Mouse (Mus musculus) thymus, postnatal 10 days (tissue): ENCODE data around the gene Brd7.

Experiments used
- DNase-seq, 2 experiments: peaks; one replicate each; pipeline ENCODE4 v3.0.0; 2021; ENCODE audit warnings: low spot score in 2 of 2

The Brd7 gene

GRCm38 (mm10) chr8:88357226-88357933, 4.6 kb downstream of the Brd7 start:
- DNase-seq: no peak

- DNase-seq: no peak
These were observed 12.9 kb downstream of the Brd7 start for GRCm38 (mm10) chr8:88349046-88349445.

DNA sequence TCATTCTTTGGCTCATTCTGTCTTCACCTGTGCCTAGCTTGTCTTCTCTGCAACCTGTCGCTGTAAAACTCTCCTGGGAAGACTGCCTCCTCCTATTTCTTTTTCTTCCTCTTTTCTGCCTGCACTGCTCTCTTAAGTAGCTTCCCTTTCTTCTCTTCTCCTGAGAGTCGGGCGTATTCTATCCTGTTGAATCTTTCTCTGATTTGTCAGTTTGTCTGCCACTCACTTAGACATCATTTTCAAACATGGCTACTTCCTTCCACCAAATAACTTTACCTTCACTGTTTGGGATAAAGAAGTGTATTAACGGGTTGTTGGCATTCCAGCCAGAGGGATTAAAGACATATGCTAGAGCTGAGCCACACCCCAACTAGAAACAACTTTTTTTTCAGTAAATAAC, 20.0 kb downstream of the Brd7 start:
- no peak for DNase-seq

DNA sequence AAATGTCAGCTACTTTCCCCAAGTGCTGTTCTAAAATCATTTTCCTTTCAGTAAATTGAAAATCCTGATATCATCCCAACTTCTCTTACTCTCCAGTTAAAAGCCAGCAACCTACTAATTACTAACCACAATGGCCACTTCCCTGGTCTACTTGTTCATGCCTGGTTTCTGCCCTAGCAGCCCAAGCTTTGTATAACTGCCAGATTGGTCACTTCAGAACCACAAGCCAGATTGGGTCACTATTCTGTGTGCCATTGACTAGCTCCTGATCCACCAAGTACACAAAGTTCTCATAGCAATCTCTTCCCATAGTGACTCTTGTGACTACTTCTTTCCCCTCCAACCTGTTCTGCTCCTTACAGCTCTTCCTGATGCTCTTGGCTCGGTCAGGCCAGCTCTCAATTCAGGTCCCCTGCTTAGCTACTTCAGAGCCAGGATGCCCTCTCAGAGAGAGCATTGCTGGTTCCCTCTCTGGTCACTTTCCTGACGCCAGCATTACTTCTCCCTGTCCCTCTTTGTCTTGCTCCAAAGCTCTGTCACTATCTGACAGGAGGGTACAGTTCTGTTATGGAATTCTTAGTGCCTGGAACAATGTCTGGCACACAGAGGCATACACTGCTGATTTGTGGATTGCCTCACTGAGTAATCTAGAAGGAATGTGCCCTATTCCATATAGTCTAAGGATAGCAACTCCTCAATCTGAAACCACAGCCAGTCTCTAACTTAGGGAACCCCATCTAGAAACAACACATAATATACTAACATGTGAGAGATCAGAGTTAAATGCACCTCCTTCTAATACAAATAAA, 21.9 kb downstream of the Brd7 start:
- DNase-seq: no peak

DNA sequence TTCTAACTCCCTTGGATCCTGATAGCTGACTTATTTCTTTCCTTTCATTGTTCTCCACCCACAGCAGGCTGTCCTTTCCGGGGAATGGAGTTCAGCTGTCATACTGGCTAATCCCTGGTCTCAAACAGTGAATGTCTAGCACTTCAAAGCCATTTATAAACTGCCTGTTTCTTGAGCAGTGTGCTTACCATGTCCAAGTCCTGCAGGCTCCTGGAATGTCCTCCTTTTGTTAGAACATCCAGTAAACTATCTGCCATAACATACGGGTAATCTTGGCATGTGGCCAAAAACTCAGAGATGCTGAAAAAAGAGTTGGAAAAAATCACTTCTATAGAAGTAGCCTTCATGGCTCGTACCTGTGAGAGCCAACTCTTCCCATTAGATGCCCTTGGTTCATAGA, 22.8 kb downstream of the Brd7 start:
- DNase-seq: no peak

GRCm38 (mm10) chr8:88334975-88335374, 27.0 kb downstream of the Brd7 start:
- DNase-seq: no peak

- DNase-seq: no peak
These were observed 27.6 kb downstream of the Brd7 start for GRCm38 (mm10) chr8:88334384-88334783.

GRCm38 (mm10) chr8:88330816-88331215, 31.2 kb downstream of the Brd7 start:
- no peak for DNase-seq

- DNase-seq: no peak
These were observed 33.3 kb downstream of the Brd7 start for GRCm38 (mm10) chr8:88328689-88329088.

DNA sequence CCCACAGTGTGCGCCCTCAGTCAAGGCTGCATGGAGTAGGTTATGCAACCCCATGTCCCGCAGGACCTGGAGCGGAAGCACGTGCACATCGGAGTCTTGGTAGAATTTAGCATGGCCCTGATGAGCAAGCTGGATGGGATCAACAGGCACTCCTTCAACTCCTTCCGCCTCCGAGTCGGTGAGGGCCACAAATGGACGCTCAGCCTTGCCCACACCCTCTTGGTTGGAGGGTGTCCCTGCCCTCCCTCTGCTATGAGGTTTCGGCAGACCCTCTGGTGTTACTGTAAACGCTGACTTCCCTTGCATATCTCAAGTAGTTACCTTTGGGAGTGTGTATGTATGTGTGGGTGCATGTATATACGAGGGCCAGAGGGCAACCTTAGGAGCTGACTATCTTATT, 35.7 kb downstream of the Brd7 start:
- no peak for DNase-seq

GRCm38 (mm10) chr8:88325795-88326194, 36.2 kb downstream of the Brd7 start:
- no peak for DNase-seq

DNA sequence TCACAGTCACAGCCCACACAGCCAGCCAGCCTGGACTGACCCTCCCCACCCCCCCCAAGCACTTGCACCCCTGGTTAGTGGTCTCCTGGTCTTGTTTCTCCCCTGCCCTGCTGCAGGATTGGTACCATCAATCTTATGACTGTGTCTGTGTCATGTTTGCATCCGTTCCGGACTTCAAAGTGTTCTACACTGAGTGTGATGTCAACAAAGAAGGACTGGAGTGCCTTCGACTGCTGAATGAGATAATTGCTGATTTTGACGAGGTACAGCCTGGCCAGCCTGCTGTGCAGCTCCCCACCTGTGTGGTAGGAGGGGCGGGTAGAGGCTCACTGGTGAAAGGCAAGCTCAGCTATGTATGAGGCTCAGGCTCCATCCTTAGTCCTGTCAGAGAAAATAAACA, 36.7 kb downstream of the Brd7 start:
- DNase-seq: no peak

- DNase-seq: no peak
These were observed 37.2 kb downstream of the Brd7 start for GRCm38 (mm10) chr8:88324760-88325159.

DNA sequence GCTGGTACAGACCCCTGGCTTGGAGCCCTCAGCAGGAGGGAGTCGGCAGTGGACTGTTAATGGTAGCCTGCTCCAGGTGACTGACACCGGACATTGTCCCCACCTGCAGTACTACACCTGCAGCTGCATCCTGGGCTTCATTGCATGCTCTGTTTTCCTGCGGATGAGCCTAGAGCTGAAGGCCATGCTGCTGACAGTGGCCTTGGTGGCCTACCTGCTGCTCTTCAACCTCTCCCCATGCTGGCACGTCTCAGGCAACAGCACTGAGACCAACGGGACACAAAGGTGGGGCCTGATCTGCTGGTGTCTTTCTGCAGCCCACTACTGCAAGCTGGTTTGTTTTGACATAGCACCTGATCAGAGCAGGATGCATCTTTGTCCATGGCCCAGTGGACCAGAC, 38.5 kb downstream of the Brd7 start:
- DNase-seq: no peak

DNA sequence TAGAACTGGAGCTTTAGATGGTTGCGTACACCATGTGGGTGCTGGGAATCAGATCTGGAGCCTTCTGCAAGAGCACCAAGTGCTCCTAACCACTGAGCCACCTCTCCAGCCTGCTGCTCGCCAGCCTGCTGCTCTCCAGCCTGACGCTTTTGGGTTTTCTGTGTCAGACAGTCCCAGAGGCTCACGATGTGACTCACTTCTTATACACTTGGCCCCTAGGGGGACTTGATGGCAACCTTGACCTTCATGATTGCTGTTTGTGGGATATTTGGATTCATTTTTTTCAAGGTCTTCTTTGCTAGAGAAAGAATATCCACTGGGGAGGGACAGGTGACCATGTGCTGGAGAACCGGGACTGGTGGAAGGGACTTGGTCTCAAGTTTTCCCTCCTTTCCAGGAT, 40.6 kb downstream of the Brd7 start:
- no peak for DNase-seq

DNA sequence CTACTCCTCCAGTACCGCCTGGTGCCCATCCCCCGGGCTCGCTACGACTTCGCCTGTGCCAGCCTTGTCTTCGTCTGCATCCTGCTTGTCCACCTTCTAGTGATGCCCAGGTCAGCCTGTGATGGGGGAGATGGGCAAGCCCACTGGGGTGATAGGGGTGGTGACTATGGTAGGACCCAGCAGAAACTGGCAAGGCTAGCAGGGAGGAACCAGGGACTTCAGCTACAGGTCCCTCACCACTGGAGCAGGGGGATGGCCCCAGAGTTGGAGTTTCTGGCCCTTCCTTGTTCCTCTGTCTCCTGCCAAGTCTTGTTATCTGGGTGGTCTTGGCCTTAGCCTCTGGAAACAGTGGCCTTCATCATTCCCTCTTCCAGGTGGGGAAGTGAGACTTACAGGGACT, 41.9 kb downstream of the Brd7 start:
- DNase-seq: no peak

- DNase-seq: no peak
These were observed 43.8 kb downstream of the Brd7 start for GRCm38 (mm10) chr8:88318151-88318550.

DNA sequence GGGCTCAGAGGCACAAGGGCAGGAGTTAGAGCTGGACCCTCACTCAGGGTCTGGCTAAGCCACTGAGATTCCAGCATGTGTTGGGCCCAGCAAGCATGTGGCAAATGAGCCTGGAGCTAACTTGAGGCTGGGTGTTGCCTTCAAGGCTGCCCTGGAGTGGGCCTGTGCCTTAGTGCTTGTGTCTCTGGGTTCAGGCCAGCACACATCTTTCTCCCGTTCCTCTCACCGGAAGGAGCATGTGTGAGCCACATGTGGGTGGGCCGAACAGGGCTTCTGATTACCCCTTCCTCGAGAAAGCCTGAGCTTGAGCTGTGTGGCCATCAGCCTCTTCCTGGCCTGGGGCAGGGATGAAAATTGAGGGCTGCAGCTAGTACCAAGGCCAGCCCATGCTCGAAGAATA, 44.7 kb downstream of the Brd7 start:
- no peak for DNase-seq

- DNase-seq: no peak
These were observed 45.7 kb downstream of the Brd7 start for GRCm38 (mm10) chr8:88316139-88316931.

- no peak for DNase-seq
These were observed 46.7 kb downstream of the Brd7 start for GRCm38 (mm10) chr8:88315302-88315701.

GRCm38 (mm10) chr8:88313991-88314390, 48.0 kb downstream of the Brd7 start:
- DNase-seq: no peak

- DNase-seq: no peak
These were observed 49.0 kb downstream of the Brd7 start for GRCm38 (mm10) chr8:88312966-88313365.

DNA sequence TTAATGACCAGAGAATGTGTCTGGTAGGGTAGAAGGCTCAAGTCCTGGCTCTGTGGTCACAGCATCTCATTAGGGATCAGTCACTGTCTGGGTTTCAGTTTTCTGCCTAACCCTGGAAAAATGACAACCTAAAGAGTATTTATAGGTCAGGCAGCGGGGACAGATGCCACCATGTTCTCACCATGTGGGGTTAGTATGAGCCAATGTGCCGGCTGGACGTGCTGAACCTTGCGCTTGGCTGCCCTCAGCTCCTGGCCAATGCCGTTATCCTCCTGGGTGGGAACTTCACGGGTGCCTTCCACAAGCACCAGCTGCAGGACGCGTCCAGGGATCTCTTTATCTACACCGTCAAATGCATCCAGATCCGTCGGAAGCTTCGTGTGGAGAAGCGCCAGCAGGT, 51.7 kb downstream of the Brd7 start:
- no peak for DNase-seq
